Mouse (Mus musculus): ENCODE data around the gene Isca1. TPM values are rescaled to one million over a fixed set of nuclear protein-coding genes. Genes with fewer than 3 reads are reported as not detected.
"Not testable (repeated sequence)": the region's sequence is repeated elsewhere in the genome, so short reads cannot be mapped to it uniquely, and the experiment has no call there.

Isca1 gene
- polyA plus RNA-seq, 1 experiment, result 64.3 TPM

DNA sequence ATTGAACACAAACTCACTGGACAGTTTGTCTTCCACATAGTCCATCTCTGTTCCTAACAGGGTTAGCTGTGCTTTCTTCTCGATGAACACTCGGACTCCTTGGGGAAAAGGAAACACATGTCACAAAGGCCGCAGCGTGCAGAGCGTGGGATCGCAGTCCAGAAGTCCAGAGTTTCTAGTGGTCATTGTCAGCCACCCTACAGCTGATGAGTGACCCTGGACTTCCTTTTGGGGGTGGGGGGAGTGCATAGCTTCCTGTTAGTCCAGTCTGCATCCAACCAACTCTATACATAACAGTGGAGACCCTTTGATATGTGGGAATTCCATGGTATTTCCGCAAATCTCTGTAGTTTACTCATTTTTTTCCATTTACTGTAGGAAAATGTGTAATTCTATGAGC lies 12.7 kb downstream of the Isca1 start:
- no peak for TF ChIP-seq CTCF (IDR thresholded peaks at IDR 0.05; ENCODE audit: borderline replicate concordance, insufficient read depth, low read length)
- no peak for TF ChIP-seq POLR2A (IDR thresholded peaks at IDR 0.05; ENCODE audit: low read depth, low read length)
- H3K4me3 ChIP-seq (ENCODE audit: insufficient read depth, low read length), result no peak overlapping the region
- no peak overlapping the region for H3K27ac ChIP-seq (ENCODE audit: insufficient read depth, low read length)
- no peaks in the 10 kb centered on the region for H3K4me1 ChIP-seq (ENCODE audit: control insufficient read depth, insufficient read depth, low read length)

DNA sequence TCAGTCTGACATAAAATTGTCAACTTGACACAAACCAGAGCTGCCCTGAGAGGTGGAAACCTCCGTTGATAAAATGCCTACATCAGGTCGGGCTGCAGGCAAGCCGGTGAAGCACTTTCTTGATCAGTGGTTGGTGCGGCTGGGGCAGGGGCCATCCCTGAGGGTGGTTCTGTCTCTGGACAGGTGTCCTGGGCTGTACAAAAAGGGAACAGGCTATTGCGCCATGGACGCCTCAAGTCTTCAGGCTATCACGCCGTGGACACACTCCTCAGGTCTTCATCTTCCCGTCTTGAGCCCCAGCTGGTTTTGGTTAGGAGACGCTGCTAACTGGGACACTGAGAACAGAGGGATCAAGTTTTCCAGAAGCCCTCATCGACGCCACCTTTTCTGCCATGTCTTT lies 19.3 kb downstream of the Isca1 start:
- H3K4me3 ChIP-seq (ENCODE audit: insufficient read depth, low read length), result no peak overlapping the region
- TF ChIP-seq CTCF (IDR thresholded peaks at IDR 0.05; ENCODE audit: borderline replicate concordance, insufficient read depth, low read length) (no peak), POLR2A (IDR thresholded peaks at IDR 0.05; ENCODE audit: low read depth, low read length) (no peak)
- H3K27ac ChIP-seq (ENCODE audit: insufficient read depth, low read length), result no peak overlapping the region
- no peaks in the 10 kb centered on the region for H3K4me1 ChIP-seq (ENCODE audit: control insufficient read depth, insufficient read depth, low read length)

DNA sequence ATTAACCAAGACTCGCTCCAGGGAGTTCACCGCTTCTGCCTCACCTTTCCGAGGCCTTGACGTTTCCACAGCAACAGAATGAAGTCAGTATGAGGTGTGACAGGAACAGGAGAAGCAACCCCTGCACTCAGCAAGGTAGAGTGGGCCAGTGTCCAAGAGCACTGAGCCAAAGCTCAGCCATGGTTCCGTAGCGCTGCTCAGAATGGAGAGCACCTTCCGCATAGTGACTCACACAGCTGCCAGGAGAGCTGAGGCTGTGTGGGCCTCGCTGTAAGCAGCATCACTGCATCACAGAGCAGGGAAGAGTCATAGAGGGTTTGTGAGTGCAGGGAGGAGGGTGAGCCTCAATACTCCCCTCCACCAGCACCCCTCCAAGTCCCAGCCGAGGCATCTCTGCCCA lies 22.9 kb downstream of the Isca1 start, which contains the start of gene 1700014D04Rik:
Gene 1700014D04Rik (minus strand): TSS at position 42 of the 400 bp plus-strand sequence.
- Histone ChIP-seq H3K4me1 (ENCODE audit: control insufficient read depth, insufficient read depth, low read length) (no peaks in the 10 kb centered on the region), H3K4me3 (ENCODE audit: insufficient read depth, low read length) (no peak within 1 kb of the TSS), H3K27ac (ENCODE audit: insufficient read depth, low read length) (no peak within 1 kb of the TSS)
- TF ChIP-seq POLR2A (IDR thresholded peaks at IDR 0.05; ENCODE audit: low read depth, low read length), result no peak
- no peak for TF ChIP-seq CTCF (IDR thresholded peaks at IDR 0.05; ENCODE audit: borderline replicate concordance, insufficient read depth, low read length)

DNA sequence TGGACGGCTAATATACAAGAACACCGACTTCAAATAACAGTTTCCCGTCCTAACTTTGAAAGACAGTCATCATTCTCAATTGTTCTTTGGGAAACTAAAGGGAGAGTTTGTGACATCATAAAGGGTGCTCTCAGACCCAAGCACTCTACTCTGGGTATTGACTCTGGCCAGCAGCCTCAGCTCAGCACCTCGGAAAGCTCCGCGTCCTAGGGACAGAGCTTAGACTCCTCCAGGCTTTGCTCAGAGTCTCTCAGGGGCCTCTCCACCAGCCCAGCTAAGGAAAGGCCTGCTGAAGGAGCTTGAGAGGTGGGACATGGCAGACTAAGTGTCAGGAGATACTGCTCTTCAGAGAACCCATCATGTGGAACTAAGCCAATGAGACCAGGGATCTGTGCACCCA lies 23.4 kb downstream of the Isca1 start:
- TF ChIP-seq CTCF (IDR thresholded peaks at IDR 0.05; ENCODE audit: borderline replicate concordance, insufficient read depth, low read length) (no peak), POLR2A (IDR thresholded peaks at IDR 0.05; ENCODE audit: low read depth, low read length) (no peak)
- Histone ChIP-seq H3K4me1 (ENCODE audit: control insufficient read depth, insufficient read depth, low read length) (no peaks in the 10 kb centered on the region), H3K4me3 (ENCODE audit: insufficient read depth, low read length) (no peak overlapping the region), H3K27ac (ENCODE audit: insufficient read depth, low read length) (no peak overlapping the region)

DNA sequence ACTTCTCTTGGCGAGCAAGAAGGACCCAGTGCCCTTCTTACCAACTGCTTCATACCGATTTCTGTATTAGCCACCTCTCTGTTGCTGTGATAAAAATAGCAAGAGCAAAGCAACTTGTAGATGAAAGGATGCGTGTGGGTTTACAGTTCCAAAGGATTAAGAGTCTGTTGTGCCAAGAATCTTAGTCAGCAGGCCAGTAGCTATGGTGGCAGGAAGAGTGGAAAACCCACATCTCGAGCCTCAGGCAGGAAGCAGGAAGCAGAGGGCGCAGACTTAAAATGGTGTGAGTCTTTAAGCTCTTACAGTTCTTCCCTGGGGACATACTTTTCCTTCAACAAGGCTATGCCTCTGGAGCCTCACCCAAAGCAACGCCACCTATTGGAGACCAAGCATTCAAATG lies 24.1 kb downstream of the Isca1 start:
- TF ChIP-seq POLR2A (IDR thresholded peaks at IDR 0.05; ENCODE audit: low read depth, low read length) (no peak), CTCF (IDR thresholded peaks at IDR 0.05; ENCODE audit: borderline replicate concordance, insufficient read depth, low read length) (no peak)
- Histone ChIP-seq H3K27ac (ENCODE audit: insufficient read depth, low read length) (no peak overlapping the region), H3K4me1 (ENCODE audit: control insufficient read depth, insufficient read depth, low read length) (no peaks in the 10 kb centered on the region), H3K4me3 (ENCODE audit: insufficient read depth, low read length) (no peak overlapping the region)

DNA sequence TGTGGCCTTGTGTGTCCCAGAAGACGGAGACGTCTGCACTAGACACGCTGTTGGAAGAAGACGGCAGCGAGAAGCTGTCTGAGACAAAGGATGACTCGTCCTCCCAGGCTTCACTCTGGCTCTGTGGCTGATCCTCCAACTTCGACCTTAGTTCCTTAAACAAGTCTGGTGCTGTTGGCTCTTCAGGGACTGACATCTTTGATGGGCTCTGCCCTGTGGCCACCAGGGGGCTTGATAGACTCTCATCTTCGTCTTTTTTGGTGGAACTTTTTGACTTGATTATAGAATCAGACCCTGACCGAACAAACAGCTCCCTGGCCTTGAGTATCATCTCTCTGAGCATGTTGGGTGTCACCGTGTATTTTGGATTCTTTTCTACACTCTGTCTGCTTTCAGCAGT lies 27.9 kb downstream of the Isca1 start:
- no peak overlapping the region for H3K4me3 ChIP-seq (ENCODE audit: insufficient read depth, low read length)
- H3K4me1 ChIP-seq (ENCODE audit: control insufficient read depth, insufficient read depth, low read length), result no peaks in the 10 kb centered on the region
- TF ChIP-seq POLR2A (IDR thresholded peaks at IDR 0.05; ENCODE audit: low read depth, low read length), result no peak
- TF ChIP-seq CTCF (IDR thresholded peaks at IDR 0.05; ENCODE audit: borderline replicate concordance, insufficient read depth, low read length), result no peak
- H3K27ac ChIP-seq (ENCODE audit: insufficient read depth, low read length), result no peak overlapping the region

DNA sequence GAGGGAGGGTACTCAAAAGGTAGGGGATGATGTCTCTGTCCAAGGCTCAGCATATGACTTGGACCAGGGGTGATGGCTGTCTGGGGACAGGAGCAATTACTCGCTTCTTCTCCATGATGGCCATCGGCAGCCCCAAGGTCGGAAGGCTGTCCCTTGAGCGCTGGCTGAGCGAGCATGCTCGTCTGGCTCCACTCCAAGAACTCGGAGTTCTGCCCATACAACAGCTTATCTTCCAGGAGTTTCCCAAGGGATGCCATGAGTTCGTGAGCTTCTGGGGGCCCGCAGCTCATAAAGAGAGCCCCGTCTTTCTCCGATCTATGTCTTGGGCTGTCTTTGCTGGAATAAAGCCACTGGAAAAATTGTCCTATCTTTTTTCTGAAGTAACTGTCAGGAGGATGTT lies 28.5 kb downstream of the Isca1 start:
- Histone ChIP-seq H3K4me3 (ENCODE audit: insufficient read depth, low read length) (no peak overlapping the region), H3K4me1 (ENCODE audit: control insufficient read depth, insufficient read depth, low read length) (no peaks in the 10 kb centered on the region), H3K27ac (ENCODE audit: insufficient read depth, low read length) (no peak overlapping the region)
- TF ChIP-seq CTCF (IDR thresholded peaks at IDR 0.05; ENCODE audit: borderline replicate concordance, insufficient read depth, low read length) (no peak), POLR2A (IDR thresholded peaks at IDR 0.05; ENCODE audit: low read depth, low read length) (no peak)

DNA sequence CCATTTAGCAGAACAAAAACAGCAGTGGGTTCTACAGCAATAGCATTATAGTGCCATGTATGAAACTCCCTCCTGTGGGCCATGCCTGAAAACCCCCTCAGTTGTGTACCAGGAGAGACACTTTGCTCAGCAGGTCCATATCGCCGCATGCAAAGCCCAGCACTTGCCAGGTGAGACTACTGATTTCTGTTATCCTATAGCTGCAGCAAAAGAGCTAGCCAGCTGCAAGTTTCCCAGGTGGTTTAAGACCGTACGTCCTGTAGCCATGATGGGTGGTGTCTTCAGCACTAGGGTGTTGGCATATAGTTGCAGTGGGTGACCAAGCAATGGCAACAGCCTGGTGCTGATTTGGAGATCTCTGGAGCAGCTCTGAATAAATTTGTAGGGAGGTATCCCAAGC lies 30.2 kb downstream of the Isca1 start:
- Histone ChIP-seq H3K27ac (ENCODE audit: insufficient read depth, low read length) (no peak overlapping the region), H3K4me1 (ENCODE audit: control insufficient read depth, insufficient read depth, low read length) (no peaks in the 10 kb centered on the region), H3K4me3 (ENCODE audit: insufficient read depth, low read length) (no peak overlapping the region)
- TF ChIP-seq CTCF (IDR thresholded peaks at IDR 0.05; ENCODE audit: borderline replicate concordance, insufficient read depth, low read length), result no peak
- no peak for TF ChIP-seq POLR2A (IDR thresholded peaks at IDR 0.05; ENCODE audit: low read depth, low read length)

DNA sequence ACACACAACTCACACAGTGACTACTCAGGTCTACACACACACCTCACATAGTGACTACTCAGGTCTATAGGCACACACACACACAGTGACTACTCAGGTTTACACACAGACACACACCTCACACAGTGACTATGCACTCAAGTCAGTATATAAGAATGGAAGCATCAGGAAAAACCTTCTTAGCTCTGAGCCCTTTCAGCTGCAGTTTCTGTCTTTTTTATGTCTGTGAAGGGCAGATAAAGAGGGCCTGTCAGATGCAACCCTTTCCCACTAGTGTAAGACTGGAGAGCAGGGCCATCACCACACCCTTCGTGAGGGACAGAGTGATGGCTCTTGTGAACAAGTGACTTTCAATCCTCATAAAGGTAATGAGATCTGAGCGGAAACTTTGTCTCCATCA lies 31.2 kb downstream of the Isca1 start:
- no peak for TF ChIP-seq POLR2A (IDR thresholded peaks at IDR 0.05; ENCODE audit: low read depth, low read length)
- no peak for TF ChIP-seq CTCF (IDR thresholded peaks at IDR 0.05; ENCODE audit: borderline replicate concordance, insufficient read depth, low read length)
- no peak overlapping the region for H3K27ac ChIP-seq (ENCODE audit: insufficient read depth, low read length)
- no peaks in the 10 kb centered on the region for H3K4me1 ChIP-seq (ENCODE audit: control insufficient read depth, insufficient read depth, low read length)
- H3K4me3 ChIP-seq (ENCODE audit: insufficient read depth, low read length), result no peak overlapping the region

DNA sequence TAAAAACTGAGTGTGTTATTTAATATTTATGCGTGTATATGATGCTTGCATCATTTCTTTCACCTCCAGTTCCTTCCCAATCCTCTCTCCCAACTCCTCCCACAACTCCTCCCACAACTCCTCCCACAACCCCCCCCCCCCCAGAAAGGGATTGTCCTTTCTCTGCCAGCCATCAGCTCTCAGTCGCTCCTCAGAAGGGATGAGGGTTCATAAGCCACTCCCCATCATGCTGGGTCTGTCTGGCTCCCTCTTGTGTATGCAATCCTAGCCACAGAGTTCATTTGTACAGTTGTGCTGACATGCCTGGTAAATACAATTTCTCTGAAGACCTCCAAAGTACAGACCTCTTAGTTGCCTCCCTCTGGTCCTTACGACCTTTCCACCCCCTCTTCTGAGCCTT lies 34.4 kb downstream of the Isca1 start:
- Histone ChIP-seq H3K27ac (ENCODE audit: insufficient read depth, low read length) (no peak overlapping the region), H3K4me1 (ENCODE audit: control insufficient read depth, insufficient read depth, low read length) (no peaks in the 10 kb centered on the region)
- TF ChIP-seq CTCF (IDR thresholded peaks at IDR 0.05; ENCODE audit: borderline replicate concordance, insufficient read depth, low read length) (no peak), POLR2A (IDR thresholded peaks at IDR 0.05; ENCODE audit: low read depth, low read length) (no peak)

DNA sequence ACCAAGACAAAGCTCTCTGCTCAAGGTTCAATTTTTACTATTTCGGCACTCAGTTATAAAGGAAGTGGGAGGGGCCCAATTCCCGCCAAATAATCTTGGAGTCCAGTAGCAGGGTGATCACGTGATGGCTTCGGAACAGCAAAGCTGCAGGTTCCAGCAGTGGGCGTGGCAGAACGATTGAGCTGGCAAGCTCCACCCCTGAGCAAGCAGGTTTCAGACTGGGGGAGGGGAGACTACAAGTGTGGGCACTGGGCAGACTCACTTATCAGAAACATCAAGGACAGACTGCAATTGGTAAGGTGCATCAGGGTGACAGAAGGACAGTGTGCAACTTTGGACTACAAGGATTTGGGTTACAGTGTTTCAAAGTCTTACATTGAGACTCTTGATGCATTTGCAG lies 35.3 kb downstream of the Isca1 start:
- not testable (repeated sequence) for H3K4me1 ChIP-seq (ENCODE audit: control insufficient read depth, insufficient read depth, low read length); H3K4me3 ChIP-seq (ENCODE audit: insufficient read depth, low read length); H3K27ac ChIP-seq (ENCODE audit: insufficient read depth, low read length)

More for the DNA sequence above, 34.4 kb downstream of the Isca1 start:
- no peak overlapping the region for H3K4me3 ChIP-seq (ENCODE audit: insufficient read depth, low read length)

Measured in embryonic fibroblast, embryonic 13.5 days (primary cell).